Mouse (Mus musculus): Measurements from ENCODE around the gene Ppp2r5a. TPM values are rescaled to one million over a fixed set of nuclear protein-coding genes. Genes with fewer than 3 reads are reported as not detected.

Gene Ppp2r5a
- total RNA-seq, 2 experiments from 2014 or later, result 100 to 110 TPM

DNA sequence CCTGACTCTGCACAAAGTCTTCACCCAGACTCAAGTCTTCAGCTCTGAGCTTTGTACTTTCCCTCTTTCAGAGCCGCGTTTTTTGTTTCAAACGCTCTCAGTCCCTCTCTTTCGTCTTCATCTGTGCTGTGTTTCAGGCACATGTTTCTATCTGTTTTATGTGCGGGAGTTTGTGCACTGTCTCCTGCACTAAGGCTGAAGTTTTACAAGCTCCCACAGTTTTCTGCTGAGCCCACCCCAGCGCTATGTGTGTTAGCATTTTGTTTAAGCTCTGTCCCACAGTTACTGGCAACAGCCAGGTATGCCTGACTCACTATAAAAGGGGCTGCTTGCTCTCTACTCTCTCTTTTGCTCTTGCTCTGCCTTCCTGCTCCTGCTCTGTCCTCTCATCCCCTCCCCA lies 16.3 kb upstream of the Ppp2r5a start:
- DNase-seq, result no peak

DNA sequence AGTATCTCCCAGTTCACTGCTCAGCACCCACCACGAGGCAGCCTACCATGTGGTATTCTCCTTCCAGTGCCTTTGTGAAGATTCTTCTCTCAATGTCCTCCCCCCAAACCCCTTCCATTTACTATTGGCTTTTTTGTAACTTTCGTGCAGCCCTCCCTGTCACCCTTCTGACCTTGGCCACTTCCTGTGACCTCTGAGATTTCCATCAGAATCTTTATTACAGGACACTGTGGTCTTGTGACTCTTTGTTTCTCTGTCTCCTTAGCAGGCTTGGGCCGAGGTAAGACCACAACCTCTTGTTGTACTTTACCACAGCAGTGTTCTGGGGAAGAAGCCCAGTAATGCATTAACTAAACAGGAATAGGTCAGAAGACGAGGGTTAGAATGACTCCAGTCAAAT lies 15.9 kb upstream of the Ppp2r5a start:
- no peak for DNase-seq

DNA sequence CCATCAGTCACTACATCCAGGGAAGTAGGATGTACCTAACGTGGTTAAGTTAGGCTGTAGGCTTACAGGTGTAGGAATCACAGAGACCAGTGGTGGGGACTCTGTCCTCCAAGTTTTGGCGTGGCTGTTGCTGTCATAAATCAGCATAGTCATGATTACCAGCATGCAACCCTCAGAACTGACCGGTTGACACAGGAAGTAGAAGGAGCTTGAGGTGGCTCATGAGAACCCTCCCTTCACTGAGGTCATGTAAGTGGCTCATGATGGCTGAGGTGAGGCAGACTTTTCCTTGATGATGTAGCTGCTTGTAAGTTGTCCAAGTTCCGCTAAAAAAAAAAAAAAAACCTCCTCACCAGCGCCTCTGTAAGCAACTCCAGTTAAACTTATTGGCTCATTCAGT lies 14.0 kb upstream of the Ppp2r5a start:
- no peak for DNase-seq

DNA sequence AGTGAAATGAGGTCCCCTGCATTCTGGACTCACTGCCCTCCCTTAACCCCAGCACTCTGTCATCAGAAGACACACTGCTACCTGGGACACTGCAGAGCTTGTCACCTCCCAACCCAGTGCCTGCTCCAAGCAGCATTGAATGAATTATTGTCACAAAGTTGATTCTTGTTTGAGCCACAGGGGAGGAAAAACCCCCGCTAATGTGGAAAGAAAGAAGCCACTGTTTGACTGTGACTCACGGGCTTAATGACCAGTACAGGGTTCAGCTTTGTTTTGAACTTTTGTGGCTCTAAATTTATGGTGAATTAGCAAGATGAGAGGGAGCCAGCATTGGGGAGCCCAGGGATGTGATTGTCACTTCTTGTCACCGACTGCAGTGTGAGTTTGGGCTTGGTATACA lies 13.5 kb upstream of the Ppp2r5a start:
- no peak for DNase-seq

DNA sequence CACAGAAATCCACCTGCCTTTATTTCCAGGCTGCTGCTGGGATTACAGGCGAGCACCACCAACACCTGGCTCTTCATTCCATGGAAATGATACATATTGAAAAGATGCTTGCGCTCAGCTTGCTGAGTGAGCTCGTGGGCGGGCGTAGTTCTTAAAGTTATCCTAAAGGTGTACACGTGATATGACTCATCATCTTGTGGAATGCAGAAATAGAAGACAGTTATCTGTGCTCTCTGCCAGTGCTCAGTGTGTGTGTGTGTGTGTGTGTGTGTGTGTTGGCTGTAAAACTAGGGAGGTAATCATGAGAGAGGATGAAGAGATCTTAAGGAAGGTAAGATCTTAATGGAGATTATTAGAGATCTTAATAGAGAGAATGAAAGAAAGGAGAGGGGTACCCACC lies 11.4 kb upstream of the Ppp2r5a start:
- no peak for DNase-seq

DNA sequence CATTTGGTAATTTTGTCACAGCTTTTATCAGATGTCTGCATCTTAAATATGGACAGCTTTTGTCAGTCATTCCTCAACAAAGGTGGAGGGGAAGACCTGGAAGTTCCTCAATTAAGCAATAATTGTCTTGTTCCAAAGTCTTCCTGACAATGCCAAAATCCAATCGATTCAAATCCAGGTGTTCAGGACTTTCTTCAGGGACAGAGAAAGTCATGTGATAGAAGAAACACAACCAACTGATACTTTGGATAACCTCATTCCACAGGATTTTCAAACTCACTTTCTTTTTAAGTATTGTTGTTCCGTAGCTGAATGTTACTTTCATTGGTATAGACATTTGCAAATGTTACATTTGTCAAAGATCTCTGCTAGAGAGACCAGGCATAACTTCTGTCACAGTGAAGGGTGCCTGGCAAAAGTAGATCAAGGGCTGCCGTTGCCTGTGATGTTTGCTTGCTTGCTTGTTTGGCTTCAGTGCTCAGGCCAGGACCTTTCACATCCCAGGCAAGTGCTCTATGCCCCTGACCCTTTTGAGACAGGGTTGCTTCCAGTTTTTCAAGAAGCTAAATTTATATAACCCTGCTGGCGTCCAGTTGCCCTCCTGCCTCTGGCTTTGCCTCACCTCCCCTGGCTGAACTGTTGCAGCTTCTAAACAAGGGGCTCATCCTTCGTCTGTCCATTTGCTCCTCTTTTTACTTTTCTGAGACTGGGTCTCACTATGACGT lies 10.8 kb upstream of the Ppp2r5a start:
- DNase-seq, result no peak

DNA sequence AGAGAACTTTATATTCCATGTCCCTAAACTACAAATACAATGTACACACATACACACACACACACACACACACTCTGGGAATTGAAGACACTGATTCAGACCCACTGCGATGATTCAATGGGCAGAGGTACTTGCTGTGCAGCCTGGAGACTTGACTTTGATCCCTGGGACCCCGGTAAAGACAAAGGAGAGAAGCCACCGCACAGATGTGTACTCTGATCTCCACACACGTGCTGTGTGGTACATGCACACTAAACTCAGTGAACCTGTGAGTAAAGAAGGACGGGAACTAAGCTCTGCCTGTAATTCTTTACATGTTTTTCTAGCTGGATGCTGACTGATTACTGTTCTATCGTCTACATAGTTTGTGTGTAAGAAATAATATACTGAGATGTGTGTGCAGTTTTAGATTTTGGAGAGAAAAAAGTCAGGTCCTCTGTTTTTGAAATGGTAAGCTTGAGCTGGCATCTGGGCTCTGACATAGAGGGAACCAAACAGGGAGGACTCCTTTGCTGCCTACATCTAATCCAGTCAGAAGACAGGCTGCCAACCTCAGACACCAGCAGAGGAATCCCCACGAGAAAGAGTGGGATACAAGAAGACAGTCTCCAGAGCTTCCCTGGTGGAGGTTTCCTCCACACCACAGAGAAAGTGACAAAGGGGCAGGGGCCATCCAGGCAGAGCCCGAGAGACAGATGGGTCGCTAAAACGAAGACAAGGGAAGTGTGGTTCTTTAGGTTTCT lies 7.4 kb upstream of the Ppp2r5a start:
- DNase-seq, result no peak

DNA sequence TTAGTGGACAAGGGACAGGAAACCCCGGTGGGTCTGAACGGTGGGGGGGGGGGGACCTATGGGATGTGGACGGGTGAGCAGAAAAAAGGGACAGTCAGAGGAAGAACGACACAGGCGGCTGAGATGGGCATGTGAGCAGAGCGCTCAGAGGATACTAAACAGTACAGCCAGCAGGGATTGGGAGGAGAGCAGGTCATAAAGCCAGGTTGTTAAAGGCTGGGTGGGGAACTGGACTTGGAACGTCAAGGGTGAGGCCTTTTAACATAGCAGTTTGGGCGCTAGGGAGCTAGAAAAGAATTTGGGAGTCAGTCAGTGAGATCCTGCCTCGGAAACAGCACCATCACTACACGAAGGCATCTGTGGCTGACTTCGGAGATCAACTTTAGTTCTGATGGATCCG lies 4.2 kb upstream of the Ppp2r5a start:
- no peak for DNase-seq

DNA sequence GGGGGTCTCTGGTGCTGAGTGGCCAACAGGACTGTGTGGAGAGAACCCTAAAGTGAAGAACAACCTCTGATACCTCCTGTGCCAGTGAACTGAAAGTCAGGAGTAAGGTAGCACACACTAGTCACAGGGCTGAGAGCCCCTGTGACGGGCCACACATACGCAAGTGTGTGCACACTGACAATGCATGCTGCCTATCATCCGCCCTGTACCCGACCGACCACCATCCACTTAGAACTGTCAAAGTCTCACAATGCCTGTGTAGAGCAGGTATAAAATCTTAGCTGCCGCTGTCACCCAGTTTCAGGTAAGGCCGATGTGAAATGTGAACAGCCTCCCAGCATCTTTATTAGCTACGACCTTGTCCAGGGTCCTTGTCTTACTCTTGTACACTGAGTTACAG lies 3.4 kb upstream of the Ppp2r5a start:
- DNase-seq, result no peak

DNA sequence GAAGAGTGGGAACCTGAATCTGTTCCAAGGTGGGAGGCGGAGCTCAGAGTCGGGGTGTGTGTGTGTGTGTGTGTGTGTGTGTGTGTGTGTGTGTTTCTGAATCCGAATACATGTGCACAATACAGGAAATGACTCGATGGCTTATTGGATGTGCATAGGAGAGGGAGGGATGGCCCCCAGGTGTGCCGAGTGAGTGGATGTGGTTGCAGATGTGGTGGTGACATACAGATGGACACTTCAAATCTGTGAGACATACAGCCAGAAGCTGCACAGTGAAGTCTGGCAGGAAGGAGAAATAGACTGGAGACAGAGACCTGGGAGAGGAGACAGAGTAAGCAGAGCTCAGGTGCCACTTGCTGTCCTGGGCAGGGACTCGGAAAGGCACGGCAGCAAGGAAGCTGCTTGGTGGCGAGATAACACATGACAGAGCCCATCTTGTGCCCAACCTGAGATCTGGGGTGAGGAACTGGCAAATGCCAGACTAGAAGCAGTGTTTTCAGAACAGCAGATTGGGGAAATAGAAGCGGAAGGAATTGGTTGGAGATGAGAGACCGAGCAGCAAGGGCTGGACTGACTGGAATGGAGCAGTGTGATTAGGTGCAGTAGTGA lies 1.8 kb upstream of the Ppp2r5a start:
- DNase-seq, result no peak

DNA sequence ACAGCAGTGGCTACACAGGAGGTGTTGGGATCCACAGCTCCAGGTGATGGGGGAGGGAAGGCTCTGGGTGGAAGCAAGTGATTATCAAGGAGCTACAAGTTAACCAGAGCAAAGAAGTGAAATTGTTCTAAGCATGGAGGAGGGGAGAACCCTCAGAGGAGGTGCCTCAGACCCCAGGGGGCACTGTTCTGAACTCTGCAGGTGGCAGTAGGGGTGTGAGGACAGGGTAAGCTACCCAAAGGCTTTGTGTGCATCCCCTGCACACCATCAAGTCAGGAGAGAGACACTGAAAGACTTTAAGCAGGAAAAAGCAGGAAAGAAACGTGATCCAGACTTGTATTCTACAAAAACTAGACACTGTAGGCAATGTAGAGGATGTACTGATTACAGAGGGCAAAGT lies 1.2 kb upstream of the Ppp2r5a start:
- no peak for DNase-seq

DNA sequence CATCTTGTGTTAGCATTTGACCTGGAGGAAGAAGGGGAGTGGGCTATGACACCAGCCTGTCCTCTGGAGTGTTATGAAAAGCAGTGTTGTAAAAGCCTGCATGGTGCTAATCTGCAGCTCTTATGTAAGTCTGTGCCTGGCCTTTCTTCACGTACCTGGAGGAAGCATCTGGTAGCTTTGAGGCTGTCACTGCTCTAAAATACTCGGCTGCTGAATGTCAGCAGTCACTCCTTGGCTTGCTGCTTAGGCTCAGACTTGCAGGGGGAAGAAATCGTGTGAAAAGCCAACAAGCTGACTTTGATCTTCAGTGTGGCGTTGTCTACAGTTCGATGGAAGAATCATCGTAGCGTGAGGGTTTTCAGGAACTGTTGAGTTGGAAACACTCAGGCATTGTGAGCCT lies 566 bp downstream of the Ppp2r5a start:
- DNase-seq, result no peak

DNA sequence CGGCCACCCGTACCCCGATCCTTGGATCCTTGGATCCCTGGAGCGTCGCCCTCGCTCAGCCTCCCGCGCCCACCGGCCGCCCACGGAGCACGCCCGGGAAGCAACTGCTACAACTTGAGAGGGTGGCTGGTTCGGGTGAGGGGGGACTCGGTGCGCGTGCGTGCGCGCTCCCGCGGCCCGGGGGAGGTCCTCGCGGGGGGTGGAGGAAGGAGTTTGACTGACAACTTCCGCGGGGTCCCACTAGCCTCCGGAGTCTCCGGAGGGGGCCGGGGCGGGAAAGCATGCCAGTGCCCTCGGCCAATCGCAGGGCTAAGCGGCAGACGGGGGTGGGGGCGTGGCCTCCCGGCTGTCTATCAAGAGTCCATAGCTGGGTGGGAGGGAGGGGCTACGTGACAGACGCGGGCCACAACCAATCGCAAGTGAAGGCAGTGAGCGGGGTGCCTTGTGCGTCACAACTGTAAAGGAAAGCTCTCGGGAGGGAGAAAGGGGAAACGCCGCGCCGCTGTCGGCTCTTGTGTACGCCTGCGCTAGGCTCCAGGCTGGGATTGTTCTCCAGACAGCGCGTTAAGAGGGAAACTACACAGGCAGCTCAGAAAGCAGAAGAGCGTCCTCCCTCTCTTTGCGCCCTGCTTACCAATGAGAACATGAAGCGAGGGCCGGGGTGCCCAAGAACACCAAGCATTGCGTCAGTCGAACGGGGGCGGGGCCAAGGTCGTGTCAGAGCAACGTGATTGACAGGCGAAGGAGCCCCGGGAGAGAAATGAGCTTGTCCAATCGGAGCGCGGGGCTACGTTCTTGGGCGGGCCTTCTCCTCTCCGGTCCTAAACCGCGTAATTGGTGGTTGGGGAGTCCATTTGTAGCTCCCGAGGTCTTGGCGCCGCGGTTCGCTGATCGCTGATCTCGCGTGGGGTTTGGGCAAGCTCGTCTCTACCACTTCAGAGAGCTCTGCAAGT lies 5.9 kb downstream of the Ppp2r5a start:
- peak; percentile 100 for DNase-seq

DNA sequence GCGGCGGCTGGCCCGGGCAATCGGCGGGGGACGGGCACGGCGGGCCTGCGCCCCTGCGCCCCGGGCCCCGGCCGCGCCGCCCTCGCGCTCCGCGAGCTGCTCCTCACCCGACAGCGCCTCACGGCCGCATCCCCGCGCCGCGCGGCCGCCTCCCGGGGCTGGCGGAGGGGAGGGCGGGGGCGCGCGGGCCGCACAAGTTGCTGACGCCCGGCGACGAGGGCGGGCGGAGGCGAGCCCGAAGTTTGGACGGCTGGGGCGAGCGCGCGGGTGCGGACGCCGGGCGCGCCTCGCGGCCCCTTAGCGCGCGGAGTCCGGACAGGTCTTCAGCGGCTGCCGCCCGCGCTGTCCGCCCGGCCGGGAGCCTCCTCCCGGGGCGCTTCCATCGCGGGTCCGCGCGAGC lies 6.6 kb downstream of the Ppp2r5a start:
- DNase-seq, result peak in 1 of 2 experiments; percentile 77

DNA sequence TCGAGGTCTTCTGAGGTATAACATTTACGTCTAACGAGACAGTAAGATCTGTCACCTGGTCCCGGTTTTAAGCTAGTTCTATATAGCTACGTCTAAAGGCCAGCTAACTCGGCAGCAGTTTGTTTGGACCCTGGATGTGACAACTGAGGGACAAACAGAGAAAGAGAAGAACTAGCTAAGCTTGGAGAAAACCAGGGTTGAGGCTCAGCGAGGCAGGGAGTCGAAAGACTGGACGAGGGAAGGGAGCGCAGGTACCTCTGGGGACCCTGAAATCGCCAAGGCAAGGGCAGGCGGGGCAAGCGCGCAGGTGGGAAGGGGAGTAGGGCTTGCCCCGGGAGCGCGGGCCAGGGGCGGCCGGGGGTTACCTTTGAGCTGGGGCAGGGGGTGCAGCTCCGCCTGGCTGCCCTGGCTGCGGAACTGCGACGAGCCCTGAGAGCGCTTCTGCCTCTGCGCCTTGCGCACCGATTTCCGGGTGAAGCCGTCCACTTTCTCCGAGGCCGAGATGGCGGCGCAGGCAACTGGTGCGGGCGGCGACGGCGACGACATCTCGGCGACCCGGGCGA lies 7.1 kb downstream of the Ppp2r5a start:
- DNase-seq, result peak; percentile 73 to 75

DNA sequence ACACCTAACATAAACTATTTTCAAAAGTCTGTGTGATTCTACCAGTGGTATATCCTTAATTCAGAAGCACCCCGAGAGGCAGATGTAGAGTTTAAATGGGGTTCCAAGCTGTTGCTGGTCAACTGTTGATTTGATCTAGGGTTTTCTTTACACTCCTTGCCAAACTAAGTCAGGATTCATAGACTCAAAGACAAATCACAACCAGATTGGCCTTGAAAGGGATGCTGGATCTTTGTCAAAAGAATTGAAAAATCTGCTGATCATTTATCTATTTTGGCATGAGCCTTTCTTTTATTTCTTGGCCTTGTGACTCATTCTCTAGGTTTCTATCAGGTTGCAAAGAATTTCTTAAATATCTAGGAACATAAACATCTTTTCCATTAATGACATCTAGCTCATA lies 7.9 kb downstream of the Ppp2r5a start:
- DNase-seq, result no peak

DNA sequence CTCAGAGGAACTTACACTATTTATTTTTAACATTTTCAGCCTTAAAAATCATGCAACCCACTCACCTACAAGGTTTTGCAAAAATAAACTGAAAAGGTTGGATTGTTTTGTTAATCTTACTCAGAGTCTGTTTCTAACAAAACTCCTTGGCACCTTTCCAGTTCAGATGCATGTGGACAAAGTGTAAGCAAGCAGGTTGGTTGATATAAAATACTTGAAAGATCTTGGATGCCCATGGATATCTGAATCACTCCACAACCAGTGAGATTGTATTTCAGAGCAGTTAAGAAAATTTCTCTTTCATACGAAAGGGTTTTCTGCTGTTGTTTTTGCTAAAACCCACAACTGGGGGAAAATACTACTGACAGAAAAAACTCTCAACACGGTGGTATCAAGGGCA lies 8.9 kb downstream of the Ppp2r5a start:
- peak; percentile 22 to 63 for DNase-seq

DNA sequence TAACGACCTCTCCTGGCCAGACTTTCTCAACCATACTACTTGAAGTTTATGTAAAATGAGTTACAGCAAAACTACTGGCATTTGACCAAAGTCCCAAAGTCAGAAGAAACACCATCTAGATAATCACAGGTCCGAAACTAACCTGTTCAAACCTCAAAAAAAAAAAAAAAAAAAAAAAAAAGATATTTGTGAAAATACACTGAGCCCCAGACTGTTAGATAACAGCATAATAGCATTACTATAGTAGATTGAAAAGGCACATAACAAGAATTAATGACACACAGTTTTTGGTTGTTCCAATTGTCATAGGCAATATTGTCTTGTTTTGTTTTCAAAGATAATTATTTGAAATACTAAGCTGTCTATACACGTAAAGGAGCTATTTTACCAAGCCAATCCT lies 9.5 kb downstream of the Ppp2r5a start:
- DNase-seq, result no peak

DNA sequence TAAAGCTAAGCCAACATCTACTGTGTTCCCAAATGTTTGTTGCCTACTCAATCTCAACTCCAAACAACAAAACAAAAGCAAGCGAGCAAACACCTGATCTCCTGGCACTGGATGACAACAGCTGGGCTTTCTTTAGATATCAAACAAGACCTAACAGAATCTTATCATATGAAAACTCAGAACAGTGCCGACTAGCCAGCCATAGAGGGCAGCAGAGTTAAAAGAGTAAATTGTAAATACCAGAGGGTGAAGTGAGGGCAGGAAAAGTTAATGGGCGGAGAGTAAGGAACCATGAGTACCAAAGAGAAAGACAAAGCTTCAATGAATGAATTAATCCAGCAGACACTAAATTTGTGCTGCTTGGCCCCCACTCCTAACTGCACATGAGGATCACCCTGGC lies 11.8 kb downstream of the Ppp2r5a start:
- peak; percentile 78 to 82 for DNase-seq

DNA sequence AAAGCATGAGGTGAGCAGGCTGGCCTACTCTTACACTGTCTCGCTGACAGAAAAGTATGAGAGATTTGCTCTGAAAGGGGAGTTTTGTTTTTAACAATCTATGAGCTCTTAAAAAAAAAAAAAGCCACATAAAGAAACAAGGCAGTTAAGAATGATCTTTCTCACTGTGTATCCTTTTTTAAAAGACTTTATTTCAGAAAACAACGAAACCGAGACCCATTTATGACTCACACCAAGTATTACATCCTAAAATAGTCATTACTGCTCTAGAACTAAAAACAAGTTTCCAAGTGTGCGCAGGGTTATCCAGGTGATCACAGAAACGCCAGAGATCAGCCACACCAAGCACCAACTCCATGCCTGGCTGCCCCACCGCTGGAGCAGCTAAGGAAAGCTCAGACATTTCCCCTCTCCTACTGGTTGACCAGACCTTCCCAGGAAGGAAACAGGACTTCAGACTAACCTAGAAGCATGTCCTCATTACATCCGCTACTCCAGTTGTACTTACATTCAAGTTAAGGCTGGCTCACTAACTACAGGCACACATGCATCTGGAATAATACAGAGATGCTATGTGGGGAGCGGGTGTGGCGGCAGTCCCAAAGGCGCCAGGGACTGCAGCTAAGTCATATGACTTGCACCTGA lies 18.2 kb downstream of the Ppp2r5a start:
- peak in 1 of 2 experiments; percentile 40 for DNase-seq

DNA sequence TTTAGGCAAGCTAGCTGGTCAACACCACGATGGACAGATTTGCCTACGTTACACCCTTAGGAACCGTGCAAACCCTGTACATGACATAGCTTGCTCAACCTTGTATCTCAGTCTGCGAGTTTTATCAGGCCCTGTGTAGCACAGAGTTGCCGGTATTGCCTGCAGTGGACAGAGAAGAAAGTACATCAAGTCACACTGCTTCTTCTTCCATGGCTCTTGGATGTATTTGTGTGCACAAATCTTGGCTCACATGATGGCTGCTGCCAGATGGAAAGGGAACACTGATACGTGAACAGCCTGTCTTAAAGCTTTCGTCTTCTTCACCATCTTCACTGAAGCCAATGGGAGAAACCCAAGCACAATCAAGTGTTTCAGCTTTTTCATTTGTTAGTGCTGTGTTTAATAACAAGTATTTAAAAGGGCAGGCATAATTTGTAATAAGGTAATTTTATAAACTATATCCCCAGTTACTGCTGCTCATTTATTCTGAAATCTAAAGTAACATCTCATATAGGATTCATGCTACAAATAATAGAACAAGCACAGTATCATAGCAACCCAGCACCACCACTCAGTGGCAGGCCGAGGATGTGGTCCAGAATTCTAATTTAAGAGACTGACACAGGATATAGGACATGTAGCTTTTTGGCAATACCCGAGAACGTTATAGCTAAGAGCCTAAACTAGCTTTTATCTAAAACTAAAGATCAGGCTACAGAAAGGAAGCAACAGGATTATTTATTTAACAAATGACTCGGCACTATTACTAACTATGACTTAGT lies 20.9 kb downstream of the Ppp2r5a start:
- DNase-seq, result no peak
